Mouse (Mus musculus) urinary bladder, postnatal 25 days (tissue): ENCODE results near the gene Anxa6.

Experiments used
- DNase-seq: peaks from one replicate; pipeline ENCODE4 v3.0.0; 2022; ENCODE audit warnings: low spot score

Gene Anxa6

DNA sequence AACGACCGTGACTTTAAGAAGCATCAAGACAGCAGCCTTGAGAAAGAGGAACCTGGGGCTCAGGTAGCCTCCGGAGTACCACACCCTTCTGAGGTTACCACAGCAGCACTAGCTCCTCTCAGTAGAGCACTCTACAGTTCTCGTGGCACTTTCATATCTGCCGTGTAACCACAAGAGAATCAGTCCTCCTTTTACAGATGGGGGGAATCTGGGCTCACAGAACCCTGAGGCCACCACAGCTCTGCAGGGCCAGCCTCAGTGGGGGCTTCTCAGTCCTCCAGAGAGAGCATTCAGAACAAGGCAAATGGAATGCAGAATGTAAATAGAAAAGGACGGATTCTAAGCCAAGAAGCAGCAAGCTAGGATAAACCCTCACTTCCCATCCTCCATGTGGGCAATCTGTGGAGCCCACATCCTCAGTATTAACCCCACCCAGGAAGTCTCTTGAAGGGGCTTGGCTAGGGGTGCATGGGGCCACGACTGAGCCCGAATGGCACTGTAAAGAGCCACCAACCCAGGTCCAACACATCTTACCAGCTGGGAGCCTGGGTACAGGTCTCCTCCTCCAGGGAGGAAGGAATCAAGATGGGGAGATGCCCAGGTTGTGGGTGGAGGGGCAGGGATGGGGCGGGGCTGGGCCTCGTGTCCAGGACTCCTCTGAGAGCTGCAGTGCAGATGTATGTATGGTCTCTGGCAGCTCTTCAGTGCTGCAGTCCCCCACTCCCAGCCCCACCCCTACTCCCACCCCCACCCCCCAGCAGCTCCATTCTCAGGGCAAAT is 1.8 kb downstream of the Anxa6 start:
- no peak for DNase-seq

DNA sequence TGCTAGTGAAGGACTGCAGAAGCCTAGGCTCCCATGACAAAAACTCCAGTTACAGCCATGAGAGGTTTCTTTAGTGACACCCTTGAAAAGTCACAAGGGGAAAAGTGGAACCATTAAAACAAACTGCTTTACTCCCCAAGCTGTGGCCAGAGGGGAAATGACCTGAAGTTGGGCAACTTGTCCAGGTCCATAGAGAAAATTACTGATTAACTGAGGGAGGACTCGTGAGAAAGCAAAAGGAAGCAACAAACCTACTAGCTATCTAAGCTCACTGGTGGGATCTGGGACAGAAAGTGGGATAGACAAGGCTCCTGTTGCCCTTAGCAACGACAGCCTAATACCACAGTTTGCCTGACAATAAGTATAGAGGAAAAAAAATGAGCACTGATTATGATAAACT is 4.7 kb downstream of the Anxa6 start:
- no peak for DNase-seq

- peak; percentile 37 for DNase-seq
Measured at GRCm38 (mm10) chr11:55027204-55027855, 5.9 kb downstream of the Anxa6 start.

DNA sequence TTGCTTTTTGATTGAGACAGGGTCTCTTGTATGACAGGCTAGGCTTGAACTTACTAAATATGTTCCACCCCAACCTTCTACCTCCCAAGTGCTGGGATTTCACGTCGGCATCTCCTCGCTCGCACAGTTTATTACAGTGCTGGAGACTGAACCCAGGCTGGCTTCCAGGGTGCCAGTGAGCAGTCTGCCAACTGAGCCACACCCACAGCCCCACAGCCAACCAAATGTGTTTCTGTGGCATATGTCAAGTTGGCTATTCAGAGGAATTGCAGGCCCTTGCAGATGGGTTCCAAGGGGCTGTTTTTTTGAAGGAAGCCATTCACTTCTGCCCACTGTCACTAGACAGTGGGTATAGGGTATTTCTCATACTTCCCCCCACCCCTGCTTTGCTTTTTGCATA is 7.3 kb downstream of the Anxa6 start:
- no peak for DNase-seq

- DNase-seq: no peak
Measured at GRCm38 (mm10) chr11:55023583-55023982, 9.7 kb downstream of the Anxa6 start.

GRCm38 (mm10) chr11:55023049-55023564 is 10.1 kb downstream of the Anxa6 start:
- peak; percentile 68 for DNase-seq

DNA sequence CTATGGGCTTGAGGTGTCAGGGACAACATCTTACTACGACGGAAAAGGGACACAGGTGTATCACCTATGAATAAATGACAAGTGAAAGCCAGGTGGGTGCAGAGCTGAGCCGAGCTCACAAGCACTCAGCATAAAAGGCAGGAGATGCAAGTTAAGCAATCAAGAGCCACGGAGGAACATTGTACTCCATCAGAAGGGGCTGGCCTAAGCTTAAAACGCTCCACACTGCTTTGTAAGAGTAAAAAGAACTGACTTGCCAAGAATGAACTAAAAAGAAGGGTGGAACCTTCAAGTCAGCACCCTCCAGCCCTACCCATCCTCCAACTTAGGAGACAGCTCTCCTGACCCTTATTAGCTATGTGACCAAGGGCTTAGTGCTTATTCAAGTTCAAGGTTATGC is 10.7 kb downstream of the Anxa6 start:
- DNase-seq: no peak

DNA sequence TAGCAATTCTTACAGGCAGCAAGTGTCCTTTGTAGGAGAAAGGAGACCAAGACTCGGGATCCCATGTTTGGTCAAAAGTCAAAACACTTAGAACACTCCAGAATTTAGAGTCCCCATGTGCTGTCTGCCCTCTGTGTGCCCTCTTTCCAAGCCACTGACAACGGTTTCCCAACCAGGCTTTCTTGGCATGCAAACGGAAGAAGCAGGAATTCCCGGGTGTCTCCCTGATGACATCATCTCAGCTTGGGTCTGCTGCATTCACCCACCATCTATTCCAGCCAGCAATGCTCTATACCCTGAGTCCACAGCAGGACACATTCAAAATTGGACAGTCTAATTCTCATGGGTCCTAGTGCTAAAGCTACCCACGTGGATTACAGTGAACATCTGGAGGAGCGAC is 11.4 kb downstream of the Anxa6 start:
- DNase-seq: no peak

DNA sequence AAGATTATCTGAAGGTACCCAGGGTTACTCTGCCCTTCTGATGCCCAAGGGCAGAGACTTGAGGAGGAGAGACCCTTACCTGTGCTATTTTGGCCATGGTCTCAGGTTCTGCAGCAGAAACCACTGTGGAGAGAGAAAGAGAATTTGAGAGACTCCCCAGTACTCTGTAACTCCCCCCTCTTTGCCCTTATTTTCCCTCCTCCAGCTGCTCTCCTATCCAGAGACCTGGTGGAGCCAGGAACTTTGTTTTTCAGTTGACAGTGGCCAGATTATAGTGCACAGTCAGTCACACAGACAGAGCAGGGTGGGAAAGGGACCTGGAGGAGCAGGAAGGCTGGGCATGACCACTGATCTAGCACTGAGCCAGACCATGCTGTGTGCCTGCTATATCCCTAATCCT is 11.8 kb downstream of the Anxa6 start:
- DNase-seq: no peak

DNA sequence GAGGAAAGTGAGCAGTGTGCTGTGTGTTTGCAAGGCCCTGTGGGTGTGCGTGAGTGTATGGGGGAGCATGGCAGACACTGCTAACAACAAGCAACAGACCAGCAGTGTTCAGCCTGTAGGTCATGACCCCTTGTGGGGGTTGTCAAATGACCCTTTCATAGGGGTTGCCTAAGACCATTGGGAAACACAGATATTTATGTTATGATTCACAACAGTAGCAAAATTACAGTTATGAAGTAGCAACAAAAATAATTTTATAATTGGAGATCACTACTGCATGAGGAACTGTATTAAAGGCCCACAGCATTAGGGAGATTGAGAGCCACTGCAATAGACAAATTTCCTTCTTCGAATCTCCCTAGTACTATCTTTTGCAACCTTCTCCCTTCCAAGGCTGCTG is 13.5 kb downstream of the Anxa6 start:
- no peak for DNase-seq

GRCm38 (mm10) chr11:55018034-55018433 is 15.2 kb downstream of the Anxa6 start:
- DNase-seq: no peak

GRCm38 (mm10) chr11:55017201-55017600 is 16.0 kb downstream of the Anxa6 start:
- DNase-seq: no peak

DNA sequence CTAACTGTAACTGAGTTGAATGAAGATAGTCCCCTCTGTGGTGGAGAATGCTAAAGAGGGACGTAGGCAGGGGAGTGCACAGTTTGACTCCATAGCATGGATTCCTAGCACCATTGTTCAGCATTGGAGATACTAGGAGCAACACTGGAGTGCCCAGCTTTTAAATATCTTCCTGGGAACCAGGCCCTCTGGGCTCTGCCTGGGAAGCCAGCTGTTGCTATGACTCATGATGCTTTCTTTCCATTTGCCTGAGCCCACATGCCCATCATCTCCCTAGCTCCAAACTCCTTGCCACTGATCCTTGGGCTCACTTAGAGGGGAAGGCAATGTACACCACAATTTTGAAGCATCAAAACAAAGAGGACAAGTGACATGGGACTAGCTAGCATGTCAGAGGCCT is 16.5 kb downstream of the Anxa6 start:
- DNase-seq: no peak

GRCm38 (mm10) chr11:55015831-55016241 is 17.4 kb downstream of the Anxa6 start:
- no peak for DNase-seq

DNA sequence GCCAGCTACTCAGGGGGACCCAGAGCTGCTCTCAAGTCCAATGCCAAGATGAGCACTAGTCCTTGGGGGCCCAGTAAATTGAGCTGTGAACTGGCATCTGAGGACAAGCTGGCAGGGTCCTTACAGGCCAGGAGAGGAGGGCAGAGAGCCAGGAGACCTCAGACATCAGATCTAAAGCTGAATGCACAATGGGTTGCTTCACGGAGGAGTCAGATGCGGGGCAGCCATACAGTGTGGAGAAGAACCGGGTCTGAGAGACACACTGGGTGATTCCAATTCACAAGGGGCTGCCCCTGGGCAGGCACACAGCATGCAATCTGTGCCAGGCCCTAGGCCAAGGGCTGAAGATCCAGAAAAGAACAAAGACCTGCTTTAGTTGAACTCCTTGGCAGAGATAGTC is 18.0 kb downstream of the Anxa6 start:
- no peak for DNase-seq

GRCm38 (mm10) chr11:55013802-55014201 is 19.4 kb downstream of the Anxa6 start:
- no peak for DNase-seq

DNA sequence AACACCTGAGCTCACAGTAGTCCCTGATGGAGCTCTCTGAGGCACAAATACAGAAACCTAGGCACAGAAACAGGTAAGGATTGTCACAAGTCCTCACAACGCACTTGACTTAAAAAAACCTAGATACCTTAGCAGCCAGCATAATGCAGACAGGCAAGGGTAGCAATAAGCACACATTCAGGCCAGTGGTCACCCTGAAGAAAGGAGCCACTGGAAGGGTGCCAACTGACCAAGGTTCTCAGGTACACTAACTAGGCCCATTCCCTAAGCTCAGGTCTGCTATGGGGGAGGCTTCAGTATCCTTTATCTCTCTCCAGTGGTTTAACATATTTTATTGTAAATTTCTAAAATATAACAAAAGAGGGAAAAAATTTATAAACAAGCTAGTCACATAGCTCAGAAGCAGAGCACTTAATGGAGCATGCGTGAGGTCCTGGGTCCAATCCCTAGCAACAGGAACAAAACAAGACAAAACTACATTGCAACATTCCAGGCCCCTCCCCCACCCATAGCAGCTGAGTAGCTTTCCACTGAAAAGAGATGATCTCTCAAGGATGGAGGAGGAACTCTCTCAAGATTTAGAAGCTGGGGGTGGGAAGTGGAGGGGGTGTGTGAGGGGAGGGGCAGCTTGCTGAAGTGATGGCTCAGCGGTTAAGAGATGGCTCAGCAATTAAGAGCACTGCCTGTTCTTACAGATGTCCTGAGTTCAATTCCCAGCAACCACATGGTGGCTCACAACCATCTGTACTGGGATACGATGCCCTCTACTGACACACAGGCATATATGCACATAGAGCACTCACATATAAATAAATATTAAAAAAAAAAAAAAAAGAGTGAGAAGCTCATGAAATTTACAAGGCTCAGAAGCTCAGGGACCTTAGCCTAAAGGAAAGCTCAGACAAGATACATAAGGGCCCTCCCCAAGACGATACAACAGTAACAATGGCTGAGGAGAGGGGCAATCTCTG is 20.4 kb downstream of the Anxa6 start:
- DNase-seq: no peak

DNA sequence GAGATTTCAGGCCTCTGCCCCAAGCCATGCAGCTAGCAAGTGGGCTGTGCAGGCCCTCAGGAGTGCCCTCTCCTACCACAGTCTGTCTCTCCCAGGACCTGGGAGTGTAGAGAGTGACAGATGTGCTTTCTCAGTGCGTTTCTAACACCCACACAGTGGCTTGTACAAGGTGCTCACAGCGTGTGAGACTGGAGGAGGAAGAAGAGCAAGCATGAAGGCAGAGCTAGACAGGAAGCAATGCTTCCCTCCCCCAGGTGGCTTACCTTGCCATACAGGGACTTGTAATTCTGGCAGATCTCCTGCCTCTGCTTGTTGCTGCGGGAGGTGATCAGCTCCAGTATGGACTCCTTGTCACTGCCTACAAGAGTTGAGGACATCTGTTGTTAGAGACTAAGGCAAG is 21.8 kb downstream of the Anxa6 start:
- DNase-seq: no peak

- no peak for DNase-seq
Measured at GRCm38 (mm10) chr11:55008230-55008629, 25.0 kb downstream of the Anxa6 start.

DNA sequence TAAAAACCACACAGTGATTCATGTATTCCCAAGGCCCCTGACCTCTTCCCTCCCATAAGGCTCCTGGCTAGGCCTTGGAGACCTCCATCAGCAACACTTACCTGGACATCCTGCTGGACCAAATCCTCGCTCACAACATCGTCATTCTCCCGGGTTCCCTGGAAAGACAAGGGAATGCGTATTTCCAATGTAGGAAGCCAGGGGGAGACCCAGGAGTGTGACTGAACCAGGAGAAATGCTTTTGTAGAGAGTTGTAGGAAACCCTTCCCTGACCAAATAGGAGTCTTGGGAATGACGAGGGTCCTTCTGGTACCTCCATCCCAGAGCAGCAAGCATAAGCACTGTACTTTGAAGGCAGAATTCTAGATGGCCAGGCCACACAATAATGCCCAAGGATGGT is 27.6 kb downstream of the Anxa6 start:
- DNase-seq: no peak

GRCm38 (mm10) chr11:55004970-55005502 is 28.2 kb downstream of the Anxa6 start:
- no peak for DNase-seq

GRCm38 (mm10) chr11:54998708-54999107 is 34.5 kb downstream of the Anxa6 start:
- DNase-seq: no peak
